Mouse (Mus musculus) thymus, postnatal 0 days (tissue): ENCODE data around the gene Aifm3. TPM values are rescaled to one million over a fixed set of nuclear protein-coding genes. Genes with fewer than 3 reads are reported as not detected.

Experiments used
- DNase-seq: peaks from one replicate; pipeline ENCODE4 v3.0.0-alpha.2; 2015; ENCODE audit warnings: low spot score
- polyA plus RNA-seq: library from polyadenylated mRNA; unstranded; fragments of >200 nt; fragmentation: Nextera tagmentation; extraction: Ambion mirVana; gene quantifications from 2 replicates; pipeline ENCODE4 v1.2.1, GENCODE M21; 2015

The Aifm3 gene
- polyA plus RNA-seq, 1 experiment from 2014 or later, result 0.42 TPM

GRCm38 (mm10) chr16:17553910-17554685 is 64.7 kb downstream of the Aifm3 start:
- DNase-seq, result peak; percentile 93

- DNase-seq, result peak; percentile 20
Observed at GRCm38 (mm10) chr16:17554702-17555101, 65.3 kb downstream of the Aifm3 start.

- no peak for DNase-seq
Observed at GRCm38 (mm10) chr16:17556180-17556579, 66.8 kb downstream of the Aifm3 start.

- DNase-seq, result no peak
Observed at GRCm38 (mm10) chr16:17556907-17557306, 67.5 kb downstream of the Aifm3 start.

Other genes with a start within 250 kb of the Aifm3 start
- gene Tmem191c, start 213.5 kb upstream of the Aifm3 start, polyA plus RNA-seq, result 33.3 and 50.5 TPM in 2 replicates
- gene Serpind1, start 158.2 kb upstream of the Aifm3 start, polyA plus RNA-seq, result 0.15 and 0.30 TPM in 2 replicates
- 14.1 and 14.8 TPM in 2 replicates for gene Snap29, start 83.6 kb upstream of the Aifm3 start, polyA plus RNA-seq
- 29.0 and 31.3 TPM in 2 replicates for gene Pi4ka, start 83.3 kb upstream of the Aifm3 start, polyA plus RNA-seq
- gene Crkl, start 37.6 kb upstream of the Aifm3 start, polyA plus RNA-seq, result 59.8 and 68.0 TPM in 2 replicates
- gene Lztr1, start 19.1 kb downstream of the Aifm3 start, polyA plus RNA-seq, result 30.9 and 36.4 TPM in 2 replicates
- 79.7 and 81.0 TPM in 2 replicates for gene Thap7, start 41.5 kb downstream of the Aifm3 start, polyA plus RNA-seq
- gene Lrrc74b, start 71.6 kb downstream of the Aifm3 start, polyA plus RNA-seq, result 0.20 and 0.36 TPM in 2 replicates
- 1.4 and 2.0 TPM in 2 replicates for gene P2rx6, start 72.3 kb downstream of the Aifm3 start, polyA plus RNA-seq
- gene Slc7a4, start 93.6 kb downstream of the Aifm3 start, polyA plus RNA-seq, result 1.5 and 2.1 TPM in 2 replicates
- gene Smpd4, start 129.7 kb downstream of the Aifm3 start, polyA plus RNA-seq, result 17.4 and 21.6 TPM in 2 replicates
- gene Ccdc74a, start 156.9 kb downstream of the Aifm3 start, polyA plus RNA-seq, result 0.98 and 1.1 TPM in 2 replicates
- 31.6 and 36.9 TPM in 2 replicates for gene Med15, start 243.3 kb downstream of the Aifm3 start, polyA plus RNA-seq